Mouse (Mus musculus) cerebellum, adult 2 months (tissue): Measurements from ENCODE around the gene Hist2h2ab.

ENCODE experiments used
- CTCF ChIP-seq: fragments of 200-500 bp; IDR thresholded peaks from 2 replicates; pipeline ENCODE4 v1.5.1; 2011; ENCODE audit warnings: low read depth, mild to moderate bottlenecking, control low read depth, low read length, moderate library complexity, borderline replicate concordance; ENCODE audit not compliant: insufficient read depth
- POLR2A ChIP-seq: fragments of 200-500 bp; IDR thresholded peaks from 2 replicates; pipeline ENCODE4 v1.6.1; 2011; ENCODE audit warnings: low read length, control low read depth, borderline replicate concordance; ENCODE audit not compliant: insufficient read depth

GRCm38 (mm10) chr3:96264404-96264949 is 44.8 kb downstream of the Hist2h2ab start:
- no peak for TF ChIP-seq CTCF
- no peak for TF ChIP-seq POLR2A
